Comparison of ENCODE assay signal across 8 mouse cellular contexts in the genomic region with DNA sequence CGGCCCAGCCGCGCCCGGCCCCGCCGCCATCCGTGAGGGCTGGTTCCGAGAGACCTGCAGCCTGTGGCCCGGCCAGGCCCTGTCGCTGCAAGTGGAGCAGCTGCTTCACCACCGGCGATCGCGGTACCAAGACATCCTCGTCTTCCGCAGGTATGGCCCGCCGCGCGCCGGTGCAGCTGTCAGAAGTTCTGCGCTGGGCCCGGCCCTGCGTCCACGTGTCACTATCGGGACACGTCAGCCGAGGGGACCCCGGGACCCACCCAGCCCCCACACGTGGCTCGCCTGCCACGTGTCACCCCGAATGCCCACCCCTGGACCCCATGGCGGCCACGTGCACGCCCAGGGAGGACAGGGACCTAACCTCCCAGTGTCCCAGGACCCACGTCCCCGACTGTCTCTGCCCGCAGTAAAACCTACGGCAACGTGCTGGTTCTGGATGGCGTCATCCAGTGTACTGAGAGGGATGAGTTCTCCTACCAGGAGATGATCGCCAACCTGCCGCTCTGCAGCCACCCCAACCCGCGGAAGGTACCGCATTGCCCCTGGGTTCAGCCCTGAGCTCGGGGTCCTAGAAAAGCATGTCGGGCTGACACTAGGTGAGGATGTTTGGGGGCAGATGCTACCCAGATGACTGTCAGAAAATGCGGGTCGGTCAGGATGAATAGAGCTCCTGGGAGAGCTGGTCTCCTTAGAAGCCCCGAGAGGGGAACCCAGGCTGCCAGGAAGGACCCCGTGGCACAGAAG. TPM values are rescaled to one million over a fixed set of nuclear protein-coding genes. Genes with fewer than 3 reads are reported as not detected.
DNase-seq lines count a peak whose midpoint lies in the region; ATAC-seq and TF ChIP-seq lines count a peak whose summit lies in the region.

No protein-coding gene starts in this region.

- H3K36me3 ChIP-seq in testis, adult 2 months (ENCODE audit: control insufficient read depth, insufficient read depth, low read length) = no peaks in the 10 kb centered on the region
- H3K36me3 ChIP-seq in forebrain, embryonic 13.5 days (ENCODE audit: poor library complexity, severe bottlenecking) = peaks cover 42% of the 10 kb centered on the region
- peaks cover 37% of the 10 kb centered on the region for H3K36me3 ChIP-seq in liver, embryonic 11.5 days (ENCODE audit: control insufficient read depth, insufficient read depth, low read length)
- peaks cover 35% of the 10 kb centered on the region for H3K36me3 ChIP-seq in neural tube, embryonic 15.5 days

- intact Hi-C loops in gastrocnemius, postnatal 14 days (cut with DNase I; ENCODE audit: low total_unique reads) = no loop called here

- H3K4me3 ChIP-seq in testis, adult 2 months (ENCODE audit: control insufficient read depth, low read depth, low read length) = peak overlapping the region; percentile 79
- H3K4me3 ChIP-seq in forebrain, embryonic 13.5 days = peak overlapping the region; percentile 95
- H3K4me3 ChIP-seq in liver, embryonic 11.5 days (ENCODE audit: low read depth, low read length) = peak overlapping the region; percentile 96
- peak overlapping the region; percentile 100 for H3K4me3 ChIP-seq in neural tube, embryonic 15.5 days (replicated peaks)

- H3K4me1 ChIP-seq in testis, adult 2 months (ENCODE audit: control insufficient read depth, insufficient read depth, low read length) = peaks cover 11% of the 10 kb centered on the region
- H3K4me1 ChIP-seq in forebrain, embryonic 13.5 days = peaks cover 38% of the 10 kb centered on the region
- H3K4me1 ChIP-seq in liver, embryonic 11.5 days (replicated peaks; ENCODE audit: control insufficient read depth, insufficient read depth, low read length) = peaks cover 22% of the 10 kb centered on the region
- H3K4me1 ChIP-seq in neural tube, embryonic 15.5 days = peaks cover 21% of the 10 kb centered on the region

- peak; percentile 30 for ATAC-seq in forebrain, embryonic 13.5 days
- peak; percentile 38 for ATAC-seq in liver, embryonic 11.5 days (replicated peaks; ENCODE audit: low FRiP score)
- peak; percentile 58 for ATAC-seq in neural tube, embryonic 15.5 days (ENCODE audit: low FRiP score)

- H3K9me3 ChIP-seq in forebrain, embryonic 13.5 days (replicated peaks) = no peaks in the 10 kb centered on the region
- no peaks in the 10 kb centered on the region for H3K9me3 ChIP-seq in liver, embryonic 11.5 days (ENCODE audit: control insufficient read depth, low read length)
- H3K9me3 ChIP-seq in neural tube, embryonic 15.5 days (replicated peaks) = no peaks in the 10 kb centered on the region

- H3K27ac ChIP-seq in testis, adult 2 months (ENCODE audit: control insufficient read depth, insufficient read depth, low read depth, low read length) = no peak overlapping the region
- H3K27ac ChIP-seq in forebrain, embryonic 13.5 days = peak overlapping the region; percentile 40; the same call in 1 of the 2 replicates
- H3K27ac ChIP-seq in liver, embryonic 11.5 days (ENCODE audit: low read depth, low read length) = peak overlapping the region; percentile 79
- H3K27ac ChIP-seq in neural tube, embryonic 15.5 days (replicated peaks) = peak overlapping the region; percentile 74

- DNase-seq in gastrocnemius, postnatal 14 days = peak; percentile 42
- no peak for DNase-seq in gastrocnemius, postnatal 10 days
- DNase-seq in testis, postnatal 10 days (ENCODE audit: low spot score) = no peak
- DNase-seq in liver, embryonic 11.5 days (ENCODE audit: low spot score) = no peak
- no peak for DNase-seq in layer of hippocampus, postnatal 10 days (ENCODE audit: low spot score in 2 of 2)

- WGBS in forebrain, embryonic 13.5 days = under 1% methylated on average over 53 of the region's 53 CpGs
- under 1% methylated on average over 53 of the region's 53 CpGs for WGBS in liver, embryonic 11.5 days
- WGBS in neural tube, embryonic 15.5 days = under 1% methylated on average over 48 of the region's 53 CpGs

- TF ChIP-seq CTCF in testis, adult 2 months (IDR thresholded peaks at IDR 0.05; ENCODE audit: control insufficient read depth, insufficient read depth, insufficient replicate concordance, low read depth, low read length) = no peak

- no peaks in the 10 kb centered on the region for H3K27me3 ChIP-seq in testis, adult 2 months (ENCODE audit: control insufficient read depth, insufficient read depth, low read length)
- no peaks in the 10 kb centered on the region for H3K27me3 ChIP-seq in forebrain, embryonic 13.5 days
- H3K27me3 ChIP-seq in liver, embryonic 11.5 days (replicated peaks; ENCODE audit: control insufficient read depth, insufficient read depth, low read length) = no peaks in the 10 kb centered on the region
- H3K27me3 ChIP-seq in neural tube, embryonic 15.5 days (replicated peaks) = no peaks in the 10 kb centered on the region

- peak overlapping the region; percentile 95 for H3K4me2 ChIP-seq in forebrain, embryonic 13.5 days
- peak overlapping the region; percentile 90 for H3K4me2 ChIP-seq in liver, embryonic 11.5 days
- peak overlapping the region; percentile 93 for H3K4me2 ChIP-seq in neural tube, embryonic 15.5 days

- no peak for TF ChIP-seq POLR2A in testis, adult 2 months (IDR thresholded peaks at IDR 0.05; ENCODE audit: control insufficient read depth, low read depth, low read length)

- H3K9ac ChIP-seq in forebrain, embryonic 13.5 days = peak overlapping the region; percentile 86
- peak overlapping the region; percentile 94 for H3K9ac ChIP-seq in liver, embryonic 11.5 days (ENCODE audit: low read depth, low read length)
- H3K9ac ChIP-seq in neural tube, embryonic 15.5 days (replicated peaks) = peak overlapping the region; percentile 79

RNA-seq across cellular contexts. Expression of gene Srm, which starts 0.5 kb away (rescaled TPM):
- 10 to 100 TPM; 15.9 to 20.9 TPM for total RNA-seq in gastrocnemius, postnatal 14 days (2021)
- total RNA-seq in gastrocnemius, postnatal 10 days (2021) = 10 to 100 TPM; 25.4 to 32.8 TPM
- polyA plus RNA-seq in testis, adult 2 months (2012; rRNA removed) = 11.1 and 12.0 TPM in 2 replicates
- 150 and 162 TPM in 2 replicates for polyA plus RNA-seq in forebrain, embryonic 13.5 days (2015; fragmentation: Nextera tagmentation; extraction: Ambion mirVana)
- polyA plus RNA-seq in liver, embryonic 11.5 days (2014; fragmentation: Nextera tagmentation; extraction: Ambion mirVana) = 510 and 529 TPM in 2 replicates
- 198 and 210 TPM in 2 replicates for polyA plus RNA-seq in neural tube, embryonic 15.5 days (2015; fragmentation: Nextera tagmentation; extraction: Ambion mirVana)
- total RNA-seq in layer of hippocampus, postnatal 10 days (2021) = 10 to 100 TPM; 83.5 to 83.8 TPM

RNA-seq across cellular contexts. Expression of gene Masp2, which starts 10.5 kb away (rescaled TPM):
- total RNA-seq in gastrocnemius, postnatal 14 days (2021) = under 1 TPM; 0.35 to 0.41 TPM
- under 1 TPM; 0.16 to 0.54 TPM for total RNA-seq in gastrocnemius, postnatal 10 days (2021)
- polyA plus RNA-seq in testis, adult 2 months (2012; rRNA removed) = 0.25 TPM in 1 of 2 replicates, not detected in the other
- 0.34 and 0.63 TPM in 2 replicates for polyA plus RNA-seq in forebrain, embryonic 13.5 days (2015; fragmentation: Nextera tagmentation; extraction: Ambion mirVana)
- 5.0 and 6.8 TPM in 2 replicates for polyA plus RNA-seq in liver, embryonic 11.5 days (2014; fragmentation: Nextera tagmentation; extraction: Ambion mirVana)
- 1.3 and 1.6 TPM in 2 replicates for polyA plus RNA-seq in neural tube, embryonic 15.5 days (2015; fragmentation: Nextera tagmentation; extraction: Ambion mirVana)
- total RNA-seq in layer of hippocampus, postnatal 10 days (2021) = 1 to 10 TPM; 2.2 to 2.9 TPM

RNA-seq across cellular contexts. Expression of gene Exosc10, which starts 33.6 kb away (rescaled TPM):
- total RNA-seq in gastrocnemius, postnatal 14 days (2021) = 10 to 100 TPM; 20.0 to 23.0 TPM
- 10 to 100 TPM; 27.0 to 32.7 TPM for total RNA-seq in gastrocnemius, postnatal 10 days (2021)
- 37.1 and 40.1 TPM in 2 replicates for polyA plus RNA-seq in testis, adult 2 months (2012; rRNA removed)
- polyA plus RNA-seq in forebrain, embryonic 13.5 days (2015; fragmentation: Nextera tagmentation; extraction: Ambion mirVana) = 84.0 and 87.3 TPM in 2 replicates
- 92.4 and 98.2 TPM in 2 replicates for polyA plus RNA-seq in liver, embryonic 11.5 days (2014; fragmentation: Nextera tagmentation; extraction: Ambion mirVana)
- 81.9 and 91.2 TPM in 2 replicates for polyA plus RNA-seq in neural tube, embryonic 15.5 days (2015; fragmentation: Nextera tagmentation; extraction: Ambion mirVana)
- total RNA-seq in layer of hippocampus, postnatal 10 days (2021) = 10 to 100 TPM; 57.5 to 58.2 TPM

RNA-seq across cellular contexts. Expression of gene Tardbp, which starts 35.0 kb away (rescaled TPM):
- total RNA-seq in gastrocnemius, postnatal 14 days (2021) = 100 to 1,000 TPM; 115 TPM
- total RNA-seq in gastrocnemius, postnatal 10 days (2021) = 100 to 1,000 TPM; 130 to 172 TPM
- polyA plus RNA-seq in testis, adult 2 months (2012; rRNA removed) = 107 and 149 TPM in 2 replicates
- polyA plus RNA-seq in forebrain, embryonic 13.5 days (2015; fragmentation: Nextera tagmentation; extraction: Ambion mirVana) = 364 and 366 TPM in 2 replicates
- 226 and 230 TPM in 2 replicates for polyA plus RNA-seq in liver, embryonic 11.5 days (2014; fragmentation: Nextera tagmentation; extraction: Ambion mirVana)
- 155 and 196 TPM in 2 replicates for polyA plus RNA-seq in neural tube, embryonic 15.5 days (2015; fragmentation: Nextera tagmentation; extraction: Ambion mirVana)
- total RNA-seq in layer of hippocampus, postnatal 10 days (2021) = 100 to 1,000 TPM; 199 to 221 TPM

RNA-seq across cellular contexts. Expression of gene Gm572, which starts 51.3 kb away (rescaled TPM):
- total RNA-seq in gastrocnemius, postnatal 14 days (2021) = 1 to 10 TPM; 6.9 to 7.7 TPM
- total RNA-seq in gastrocnemius, postnatal 10 days (2021) = 1 to 10 TPM; 6.9 to 8.6 TPM
- polyA plus RNA-seq in testis, adult 2 months (2012; rRNA removed) = 0.10 and 0.17 TPM in 2 replicates
- polyA plus RNA-seq in forebrain, embryonic 13.5 days (2015; fragmentation: Nextera tagmentation; extraction: Ambion mirVana) = not detected in 2 replicates
- polyA plus RNA-seq in liver, embryonic 11.5 days (2014; fragmentation: Nextera tagmentation; extraction: Ambion mirVana) = not detected in 2 replicates
- polyA plus RNA-seq in neural tube, embryonic 15.5 days (2015; fragmentation: Nextera tagmentation; extraction: Ambion mirVana) = not detected in 2 replicates
- not detected for total RNA-seq in layer of hippocampus, postnatal 10 days (2021)

Comparison
In these comparisons a context has a peak if more than half of its experiments do, and no peak if none do; other contexts are left out.
1. RNA of gene Srm, which starts 0.5 kb away (polyA plus RNA-seq): 510 to 529 TPM in liver, embryonic 11.5 days, 198 to 210 TPM in neural tube, embryonic 15.5 days and 150 to 162 TPM in forebrain, embryonic 13.5 days; 11.1 to 12.0 TPM in testis, adult 2 months; every median in the first group is over 10 times any median in the second.
2. Peak in every context shown above with its lines, with median percentiles within 50 percentile points of each other: H3K4me3 ChIP-seq, ATAC-seq, H3K4me2 ChIP-seq and H3K9ac ChIP-seq.